Mouse (Mus musculus) hindbrain, embryonic 16.5 days (tissue): ENCODE data around the gene Uqcrh. TPM values are rescaled to one million over a fixed set of nuclear protein-coding genes. Genes with fewer than 3 reads are reported as not detected.

ENCODE experiments used
- ATAC-seq: fragments of 200-750 bp; cut with Nextera tagmentation; 2 replicates; pipeline ENCODE4 v1.8.0; 2017; ENCODE audit warnings: moderate TSS enrichment, moderate library complexity
- H3K27ac ChIP-seq: fragments of 300-500 bp; sonication (generic); 2 replicates; pipeline ENCODE4 v1.5.1; 2014; ENCODE audit warnings: low read depth, mild to moderate bottlenecking, control low read depth, low read length, moderate library complexity
- H3K27me3 ChIP-seq: fragments of 300-500 bp; sonication (generic); replicated peaks from 2 replicates; pipeline ENCODE4 v1.6.1; 2014; ENCODE audit warnings: low read length; ENCODE audit not compliant: control insufficient read depth, insufficient read depth
- H3K36me3 ChIP-seq: fragments of 300-500 bp; sonication (generic); 2 replicates; pipeline ENCODE4 v1.6.1; 2014; ENCODE audit warnings: mild to moderate bottlenecking, low read length, moderate library complexity, mixed read lengths; ENCODE audit not compliant: control insufficient read depth, insufficient read depth
- H3K4me1 ChIP-seq: fragments of 300-500 bp; sonication (generic); 2 replicates; pipeline ENCODE4 v1.6.1; 2014; ENCODE audit warnings: low read depth, low read length; ENCODE audit not compliant: control insufficient read depth, insufficient read depth
- H3K4me2 ChIP-seq: fragments of 300-500 bp; sonication (generic); 2 replicates; pipeline ENCODE4 v1.6.1; 2014; ENCODE audit warnings: mild to moderate bottlenecking, low read length, control low read depth, moderate library complexity
- H3K4me3 ChIP-seq: fragments of 300-500 bp; sonication (generic); 2 replicates; pipeline ENCODE4 v1.5.1; 2014; ENCODE audit warnings: mild to moderate bottlenecking, low read length, control low read depth, moderate library complexity
- H3K9ac ChIP-seq: fragments of 300-500 bp; sonication (generic); 2 replicates; pipeline ENCODE4 v1.6.1; 2014; ENCODE audit warnings: low read depth, mild to moderate bottlenecking, control low read depth, low read length, moderate library complexity
- H3K9me3 ChIP-seq: fragments of 300-500 bp; sonication (generic); 2 replicates; pipeline ENCODE4 v1.6.1; 2014; ENCODE audit warnings: mild to moderate bottlenecking, low read length, moderate library complexity; ENCODE audit not compliant: control insufficient read depth
- WGBS: fragments of 180-500 bp; shearing (Covaris S2); extraction: QIAGEN DNeasy Blood & Tissue Kit; methylation state at CpG from one replicate; pipeline ENCODE4 v1.1.7; 2014; 5-methylcytosine and 5-hydroxymethylcytosine counted together
- polyA plus RNA-seq: library from polyadenylated mRNA; unstranded; fragments of >200 nt; fragmentation: Nextera tagmentation; extraction: Ambion mirVana; gene quantifications from 2 replicates; pipeline ENCODE4 v1.2.1, GENCODE M21; 2015

The Uqcrh gene
- polyA plus RNA-seq, 1 experiment from 2014 or later: 492 TPM

GRCm38 (mm10) chr4:116088510-116089249 lies 13.8 kb upstream of the Uqcrh start:
- WGBS: 84% methylated on average over 23 of the region's 23 CpGs
- no peaks in the 10 kb centered on the region for H3K27me3 ChIP-seq
- ATAC-seq: no peak

GRCm38 (mm10) chr4:116077240-116078095 lies 2.6 kb upstream of the Uqcrh start:
- Histone ChIP-seq H3K27ac (peak overlapping the region; percentile 93), H3K27me3 (no peaks in the 10 kb centered on the region), H3K4me1 (peaks cover 29% of the 10 kb centered on the region), H3K9me3 (no peaks in the 10 kb centered on the region), H3K36me3 (peaks cover 11% of the 10 kb centered on the region), H3K4me3 (peak overlapping the region; percentile 95), H3K4me2 (peak overlapping the region; percentile 93), H3K9ac (peak overlapping the region; percentile 98)
- 70% methylated on average over 3 of the region's 3 CpGs for WGBS
- ATAC-seq: no peak

More at GRCm38 (mm10) chr4:116088510-116089249, 13.8 kb upstream of the Uqcrh start:
- no peak overlapping the region for H3K27ac ChIP-seq
- peaks cover 57% of the 10 kb centered on the region for H3K36me3 ChIP-seq
- H3K4me1 ChIP-seq: no peaks in the 10 kb centered on the region
- H3K9ac ChIP-seq: no peak overlapping the region
- H3K9me3 ChIP-seq: no peaks in the 10 kb centered on the region
- H3K4me3 ChIP-seq: no peak overlapping the region
- no peak overlapping the region for H3K4me2 ChIP-seq

GRCm38 (mm10) chr4:116076369-116077231 lies 1.7 kb upstream of the Uqcrh start:
- peak; percentile 4; the same call in 1 of the 2 replicates for ATAC-seq
- WGBS: 2% methylated on average over 37 of the region's 37 CpGs

GRCm38 (mm10) chr4:116075631-116076368 lies 929 bp upstream of the Uqcrh start:
- peak; percentile 69 for ATAC-seq
- Histone ChIP-seq H3K9me3 (no peaks in the 10 kb centered on the region), H3K27ac (peak overlapping the region; percentile 93), H3K9ac (peak overlapping the region; percentile 98), H3K4me3 (peak overlapping the region; percentile 95), H3K4me2 (peak overlapping the region; percentile 93), H3K36me3 (peaks cover 3% of the 10 kb centered on the region; the same call in 1 of the 2 replicates), H3K27me3 (no peaks in the 10 kb centered on the region), H3K4me1 (peaks cover 32% of the 10 kb centered on the region)
- WGBS: under 1% methylated on average over 70 of the region's 77 CpGs

More at GRCm38 (mm10) chr4:116076369-116077231, 1.7 kb upstream of the Uqcrh start:
- Histone ChIP-seq H3K27ac (peak overlapping the region; percentile 93), H3K9me3 (no peaks in the 10 kb centered on the region), H3K4me2 (peak overlapping the region; percentile 93), H3K9ac (peak overlapping the region; percentile 98), H3K4me3 (peak overlapping the region; percentile 95), H3K4me1 (peaks cover 32% of the 10 kb centered on the region), H3K36me3 (peaks cover 9% of the 10 kb centered on the region), H3K27me3 (no peaks in the 10 kb centered on the region)

- Histone ChIP-seq H3K4me2 (peak overlapping the region; percentile 93), H3K27me3 (no peaks in the 10 kb centered on the region), H3K9me3 (no peaks in the 10 kb centered on the region), H3K9ac (peak overlapping the region; percentile 98), H3K27ac (no peak overlapping the region; the same call in 1 of the 2 replicates), H3K4me1 (peaks cover 32% of the 10 kb centered on the region), H3K36me3 (0 out of 2 replicates have a peak, but pooled peaks cover 3% of the 10 kb centered on the region), H3K4me3 (peak overlapping the region; percentile 95)
- under 1% methylated on average over 8 of the region's 8 CpGs for WGBS
- no peak for ATAC-seq
Observed at GRCm38 (mm10) chr4:116074145-116074675, 661 bp downstream of the Uqcrh start.

GRCm38 (mm10) chr4:116073146-116073545 lies 1.7 kb downstream of the Uqcrh start:
- H3K4me2 ChIP-seq: peak overlapping the region; percentile 38
- no peaks in the 10 kb centered on the region for H3K9me3 ChIP-seq
- no peak overlapping the region for H3K4me3 ChIP-seq
- ATAC-seq: no peak
- 53% methylated on average over 4 of the region's 4 CpGs for WGBS
- H3K36me3 ChIP-seq: peaks cover 10% of the 10 kb centered on the region
- no peaks in the 10 kb centered on the region for H3K27me3 ChIP-seq
- H3K27ac ChIP-seq: no peak overlapping the region
- H3K4me1 ChIP-seq: peaks cover 32% of the 10 kb centered on the region
- no peak overlapping the region for H3K9ac ChIP-seq

- H3K36me3 ChIP-seq: peaks cover 17% of the 10 kb centered on the region
- H3K27me3 ChIP-seq: no peaks in the 10 kb centered on the region
Observed at GRCm38 (mm10) chr4:116070116-116070515, 4.8 kb downstream of the Uqcrh start.

GRCm38 (mm10) chr4:116063855-116064254 lies 11.0 kb downstream of the Uqcrh start:
- no peak for ATAC-seq
- H3K4me1 ChIP-seq: no peaks in the 10 kb centered on the region
- H3K36me3 ChIP-seq: peaks cover 13% of the 10 kb centered on the region
- no peaks in the 10 kb centered on the region for H3K27me3 ChIP-seq
- H3K4me2 ChIP-seq: no peak overlapping the region
- H3K4me3 ChIP-seq: no peak overlapping the region
- 35% methylated on average over 1 of the region's 1 CpGs for WGBS
- no peaks in the 10 kb centered on the region for H3K9me3 ChIP-seq
- H3K9ac ChIP-seq: no peak overlapping the region
- H3K27ac ChIP-seq: no peak overlapping the region

More at GRCm38 (mm10) chr4:116070116-116070515, 4.8 kb downstream of the Uqcrh start:
- no peak for ATAC-seq
- 90% methylated on average over 6 of the region's 6 CpGs for WGBS
- Histone ChIP-seq H3K4me2 (no peak overlapping the region), H3K27ac (no peak overlapping the region), H3K4me1 (peaks cover 19% of the 10 kb centered on the region), H3K9ac (no peak overlapping the region), H3K4me3 (no peak overlapping the region), H3K9me3 (no peaks in the 10 kb centered on the region)
